Mouse (Mus musculus): ENCODE data around the gene Klf8.
"Not testable (repeated sequence)": the region's sequence is repeated elsewhere in the genome, so short reads cannot be mapped to it uniquely, and the experiment has no call there.

The Klf8 gene

DNA sequence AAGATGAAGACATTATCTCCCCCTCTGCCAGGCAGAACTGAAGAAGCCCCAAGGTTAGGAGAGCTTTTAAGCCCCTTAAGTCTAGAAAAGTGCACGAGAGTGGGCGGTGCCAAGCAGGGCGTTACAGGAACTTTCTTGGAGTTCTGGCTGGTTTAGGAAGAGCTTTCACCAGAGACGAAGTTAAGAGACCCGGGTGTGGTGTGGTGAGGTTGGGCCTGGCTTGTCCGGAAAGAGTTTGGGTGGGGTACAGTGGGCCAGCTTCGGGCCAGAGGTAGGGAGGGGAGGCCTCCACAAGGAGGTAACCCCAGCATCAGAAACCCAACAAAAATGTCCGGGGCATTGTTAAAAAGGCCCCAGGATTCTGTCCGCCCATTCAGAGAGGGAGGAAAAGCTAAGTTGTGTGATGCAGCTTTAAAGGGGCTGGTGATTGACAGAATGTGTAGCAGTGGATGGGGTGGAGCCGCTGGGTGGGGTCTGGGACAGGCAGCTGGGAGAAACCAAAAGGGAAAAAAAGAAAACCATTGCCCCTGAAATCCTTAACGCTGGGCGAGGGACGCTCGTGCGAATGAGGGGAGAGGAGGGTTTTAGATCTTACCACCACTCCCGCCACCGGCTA lies at the start of gene Klf8:
Gene Klf8 (plus strand): TSS at position 163 of the 616 bp plus-strand sequence.
- peak; percentile 1 to 35 for DNase-seq

DNA sequence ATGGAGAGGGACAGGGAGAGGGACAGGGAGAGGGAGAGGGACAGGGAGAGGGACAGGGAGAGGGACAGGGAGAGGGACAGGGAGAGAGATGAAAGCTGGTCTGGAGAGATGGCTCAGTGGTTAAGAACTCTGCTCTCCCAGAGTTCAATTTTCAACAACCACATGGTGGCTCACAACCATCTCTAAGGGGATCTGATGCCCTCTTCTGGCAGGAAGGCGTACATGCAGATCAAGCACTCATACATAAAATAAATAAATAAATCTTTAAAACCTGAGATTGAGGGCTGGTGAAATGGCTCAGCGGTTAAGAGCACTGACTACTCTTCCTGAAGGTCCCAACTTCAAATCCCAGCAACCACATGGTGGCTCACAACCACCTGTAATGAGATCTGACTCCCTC lies 38.1 kb upstream of the Klf8 start:
- DNase-seq = peak in 1 of 2 experiments; percentile 7

DNA sequence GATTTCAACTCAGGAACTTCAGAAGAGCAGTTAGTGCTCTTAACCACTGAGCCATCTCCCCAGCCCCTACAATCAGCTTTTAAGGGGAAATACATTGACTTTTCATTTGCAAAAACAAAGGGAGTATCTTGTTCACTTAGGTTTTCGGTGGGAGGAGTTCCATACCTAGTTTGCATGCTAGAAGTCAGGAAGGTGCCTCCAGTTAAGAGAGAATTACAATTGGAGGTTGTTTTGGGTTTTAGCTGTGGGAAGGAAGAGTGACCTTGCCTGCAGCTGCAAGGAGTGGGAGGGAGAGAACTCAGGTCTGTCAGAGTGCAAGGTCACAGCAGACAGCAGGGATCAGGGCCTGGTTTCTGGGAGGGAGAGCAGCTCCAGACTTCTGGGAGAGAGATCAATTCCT lies 26.2 kb upstream of the Klf8 start:
- DNase-seq = no peak

DNA sequence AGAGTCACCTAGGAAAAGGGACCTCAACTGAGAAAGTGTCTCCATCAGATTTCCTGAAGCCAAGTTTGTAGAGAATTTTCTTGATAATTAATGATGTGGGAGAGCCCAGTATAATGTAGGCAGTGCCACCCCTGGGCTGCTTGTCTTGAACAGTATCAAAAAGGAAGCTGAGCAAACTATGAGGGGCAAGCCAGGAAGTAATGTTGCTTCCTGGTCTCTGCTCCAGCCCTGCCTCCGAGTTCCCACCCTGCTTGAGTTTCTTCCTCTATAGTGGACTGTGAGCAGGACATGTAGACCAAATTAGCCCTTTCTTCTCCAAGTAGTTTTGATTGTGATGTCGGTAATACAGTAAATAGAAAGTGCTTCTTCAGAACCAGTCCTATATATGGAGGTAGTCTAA lies 6.0 kb upstream of the Klf8 start:
- no peak for DNase-seq

DNA sequence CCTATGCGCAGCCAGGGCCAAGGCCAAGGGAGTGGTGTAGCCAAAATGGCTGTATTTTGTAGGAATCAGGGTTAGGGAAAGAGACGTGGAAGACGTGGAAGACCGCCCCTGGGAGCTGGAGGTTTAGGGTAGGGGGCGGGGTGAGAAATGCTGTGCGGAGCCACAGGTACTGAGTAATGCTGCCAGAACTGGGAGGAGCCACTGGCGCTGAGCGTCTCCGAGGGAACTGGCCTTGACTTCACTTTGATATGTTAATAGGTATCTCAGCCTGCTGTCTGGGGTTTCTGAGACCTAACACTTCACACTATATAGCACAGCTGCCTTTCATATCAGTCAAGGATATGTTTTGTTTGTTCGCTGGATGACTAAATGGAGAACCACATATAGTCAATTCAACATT lies 4.0 kb upstream of the Klf8 start:
- no peak for DNase-seq

DNA sequence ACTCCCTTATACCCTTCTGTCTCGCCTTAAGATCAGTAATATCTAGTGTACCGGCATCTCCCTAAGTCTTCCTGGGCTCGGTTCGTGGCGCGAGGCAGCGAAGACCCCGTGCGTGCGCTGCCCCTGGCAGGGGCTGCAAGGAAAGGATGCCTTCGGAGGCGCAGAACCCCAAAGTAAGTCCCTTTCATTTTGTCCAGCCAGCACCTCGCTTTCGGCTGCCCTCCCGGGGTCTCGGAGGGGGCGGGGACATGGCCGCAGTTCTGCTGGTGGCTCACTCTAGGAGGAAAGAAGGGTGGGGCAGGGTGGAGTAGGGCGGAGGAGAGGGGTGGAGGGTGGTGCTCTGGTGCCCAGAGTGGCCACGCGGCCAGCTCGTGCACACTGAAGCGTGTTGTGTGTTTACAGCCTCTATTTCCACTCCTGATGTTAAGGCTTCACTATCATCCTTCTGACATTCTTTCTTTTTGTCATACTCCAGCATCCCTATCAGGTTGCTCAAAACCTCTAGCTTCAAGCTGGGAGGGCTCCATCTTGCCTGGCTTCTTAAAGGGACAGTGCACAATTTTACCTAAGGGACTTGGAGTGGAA lies 746 bp downstream of the Klf8 start:
- DNase-seq = peak; percentile 2 to 42

DNA sequence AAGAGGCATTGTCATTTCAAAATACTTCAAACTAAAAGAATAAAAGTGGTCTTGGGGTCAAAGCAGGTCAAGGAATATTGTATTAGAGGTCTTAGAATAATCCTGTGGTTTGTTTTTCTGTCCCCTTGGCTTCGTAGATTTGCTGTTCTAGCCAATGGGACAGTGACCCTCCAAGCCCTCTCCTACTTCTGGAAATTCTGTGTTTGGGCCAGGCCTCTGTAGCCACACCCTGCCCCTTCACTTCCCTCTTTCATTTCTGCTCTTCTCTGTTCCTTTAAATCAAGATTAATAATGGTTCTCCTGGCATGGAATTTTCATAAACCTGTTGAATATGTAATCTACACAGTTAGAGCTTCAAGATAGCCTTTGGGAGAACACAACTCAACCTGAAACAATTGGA lies 17.0 kb downstream of the Klf8 start:
- no peak for DNase-seq

DNA sequence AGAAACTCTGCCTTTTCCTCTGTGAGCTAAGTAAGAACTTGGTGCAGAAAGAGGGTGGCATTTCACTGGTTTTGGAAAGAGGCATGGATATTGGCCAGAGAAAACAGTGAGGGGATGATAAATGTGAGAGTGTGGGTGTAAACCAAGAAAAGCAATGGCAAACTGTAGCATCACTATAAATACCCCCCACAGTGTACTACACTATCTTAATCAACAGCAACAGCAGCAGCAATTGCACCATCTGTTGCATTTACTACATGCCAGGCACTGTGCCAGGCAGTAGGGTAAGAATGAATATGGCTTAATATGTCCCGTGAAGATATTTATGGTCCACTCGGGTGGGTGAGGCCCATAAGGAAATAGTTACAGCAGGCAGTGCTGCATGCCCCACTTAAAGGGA lies 18.2 kb downstream of the Klf8 start:
- no peak for DNase-seq

DNA sequence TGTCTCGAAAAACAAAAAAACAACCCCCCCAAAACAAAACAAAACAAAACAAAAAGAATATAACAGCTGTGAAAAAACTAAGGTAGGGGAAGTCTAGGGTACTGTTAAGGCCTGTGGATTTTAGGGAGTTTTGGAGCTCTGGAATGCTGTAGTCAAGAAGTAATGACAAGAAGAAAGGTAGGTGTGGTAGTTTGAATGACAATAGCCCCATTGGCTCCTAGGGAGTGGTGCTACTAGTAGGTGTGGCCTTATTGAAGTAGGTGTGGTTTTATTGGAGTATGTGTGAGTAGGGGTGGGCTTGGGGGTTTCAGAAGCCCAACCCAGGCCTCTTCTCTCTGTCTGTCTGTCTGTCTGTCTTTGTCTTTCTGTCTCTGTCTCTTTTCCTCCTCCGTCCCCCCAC lies 44.9 kb downstream of the Klf8 start:
- no peak for DNase-seq

DNA sequence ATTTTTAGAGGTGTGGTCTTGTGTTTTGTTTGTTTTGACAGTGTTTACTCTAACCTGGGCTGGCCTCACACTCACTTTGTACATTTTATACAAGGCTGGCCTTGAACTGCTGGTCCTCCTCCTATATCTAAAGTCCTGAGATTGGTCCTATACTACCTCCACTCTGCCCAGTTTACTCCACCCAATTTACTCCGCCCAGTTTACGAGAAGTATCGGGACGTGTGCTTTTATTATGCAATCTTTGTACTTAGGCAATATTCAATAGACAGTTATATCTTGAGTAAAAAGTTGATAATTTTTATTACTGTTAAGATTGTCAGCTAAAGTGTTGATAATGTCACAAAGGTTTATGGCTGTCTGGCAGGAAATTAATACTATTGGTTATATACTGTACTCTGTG lies 74.1 kb downstream of the Klf8 start:
- no peak for DNase-seq

DNA sequence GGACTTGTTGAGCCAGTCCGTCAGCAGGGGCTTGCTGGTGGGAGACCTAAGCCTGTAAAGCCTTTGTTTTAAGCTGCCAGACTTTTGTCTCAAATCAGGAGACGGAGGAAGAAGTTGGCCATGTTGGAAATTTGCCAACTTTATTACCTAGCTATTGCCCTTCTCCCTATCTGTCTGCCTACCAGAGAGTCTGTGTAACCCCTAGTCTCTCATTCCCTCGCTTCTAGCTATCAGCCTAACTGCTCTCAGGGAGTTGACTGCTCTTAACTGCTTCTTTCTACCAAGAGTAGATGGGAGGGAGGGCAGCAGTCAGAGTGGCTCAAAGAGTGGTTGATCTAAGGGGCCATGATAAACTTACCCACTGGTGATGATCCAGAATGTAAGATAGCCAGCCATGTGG lies 85.8 kb downstream of the Klf8 start:
- no peak for DNase-seq

DNA sequence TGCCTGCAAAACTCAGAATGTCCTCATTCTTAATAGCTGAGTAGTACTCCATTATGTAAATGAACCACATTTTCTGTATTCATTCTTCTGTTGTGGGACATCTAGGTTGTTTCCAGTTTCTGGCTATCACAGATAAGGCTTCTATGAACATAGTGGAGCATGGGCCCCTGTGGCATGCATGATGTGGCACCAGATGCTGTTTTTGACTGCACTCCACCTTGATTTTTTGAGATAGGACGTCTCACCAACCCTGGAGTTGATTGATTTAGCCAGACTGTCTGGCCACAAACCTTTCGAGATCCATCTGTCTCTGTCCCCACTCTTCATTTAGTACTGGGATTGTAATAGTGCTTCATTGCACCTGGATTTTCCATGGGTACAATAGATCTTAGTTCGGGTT lies 96.9 kb downstream of the Klf8 start:
- not testable (repeated sequence) for DNase-seq

DNA sequence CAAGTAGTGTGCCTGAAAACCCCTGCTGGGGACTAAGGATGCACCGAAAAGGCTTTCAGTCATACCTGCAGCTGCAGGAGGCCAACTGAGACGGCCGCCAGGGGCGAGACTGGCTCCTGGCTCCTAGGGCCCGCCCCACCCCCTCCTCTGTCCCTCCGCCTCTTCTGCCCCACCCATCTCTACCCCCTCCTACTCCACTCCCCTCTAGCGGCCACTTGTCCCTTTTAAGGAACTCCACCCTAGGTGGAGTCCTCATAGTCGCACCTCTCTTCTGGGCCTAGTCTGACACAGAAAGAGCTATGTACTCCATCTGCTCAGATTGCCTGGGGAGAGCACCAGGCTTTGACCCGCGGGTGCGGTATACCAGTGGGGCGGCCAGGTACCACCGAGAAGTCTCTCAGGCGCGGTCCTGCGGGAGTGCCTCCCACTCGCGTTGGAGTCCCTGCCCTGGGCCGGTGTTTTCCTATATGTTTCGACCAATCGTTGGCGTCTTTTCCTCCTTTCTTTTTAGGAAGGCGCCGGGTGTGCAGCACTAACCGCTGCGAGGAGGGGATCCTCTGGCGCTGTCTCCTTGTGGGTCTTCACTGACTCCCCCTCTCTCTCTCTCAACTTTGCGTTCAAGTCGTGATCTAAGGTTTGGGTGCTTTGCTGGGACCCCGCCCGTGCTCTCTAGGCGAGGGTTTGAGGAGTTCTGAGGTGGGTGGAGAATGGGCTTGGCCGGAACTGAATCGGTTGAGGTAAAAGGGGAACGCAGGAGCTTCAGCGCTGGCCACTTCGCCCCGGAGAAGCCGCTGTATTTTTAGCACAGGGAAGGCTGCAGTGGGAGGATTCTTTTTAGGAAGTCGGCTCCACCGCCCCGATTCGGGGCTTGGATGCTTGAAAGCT lies 122.3 kb downstream of the Klf8 start:
- peak; percentile 25 to 63 for DNase-seq

DNA sequence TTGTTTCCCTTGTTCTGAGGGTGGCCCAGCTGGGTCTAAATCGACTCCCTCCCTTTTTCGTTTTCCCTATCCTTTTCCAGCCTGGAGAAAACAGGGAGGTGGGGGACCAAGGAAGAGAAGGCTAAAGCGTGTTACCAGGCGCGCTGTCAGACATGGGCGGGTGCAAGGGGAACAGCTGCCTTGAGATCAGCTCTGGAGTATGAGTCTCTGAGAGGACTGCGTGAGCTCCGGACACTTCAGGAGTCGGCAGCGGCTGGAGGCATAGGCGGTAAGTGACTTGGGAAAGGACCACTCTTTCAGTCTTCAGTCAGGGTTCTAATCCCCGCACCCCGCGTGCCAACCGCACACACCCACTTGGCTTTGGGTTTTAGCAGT lies 122.9 kb downstream of the Klf8 start:
- DNase-seq = no peak

DNA sequence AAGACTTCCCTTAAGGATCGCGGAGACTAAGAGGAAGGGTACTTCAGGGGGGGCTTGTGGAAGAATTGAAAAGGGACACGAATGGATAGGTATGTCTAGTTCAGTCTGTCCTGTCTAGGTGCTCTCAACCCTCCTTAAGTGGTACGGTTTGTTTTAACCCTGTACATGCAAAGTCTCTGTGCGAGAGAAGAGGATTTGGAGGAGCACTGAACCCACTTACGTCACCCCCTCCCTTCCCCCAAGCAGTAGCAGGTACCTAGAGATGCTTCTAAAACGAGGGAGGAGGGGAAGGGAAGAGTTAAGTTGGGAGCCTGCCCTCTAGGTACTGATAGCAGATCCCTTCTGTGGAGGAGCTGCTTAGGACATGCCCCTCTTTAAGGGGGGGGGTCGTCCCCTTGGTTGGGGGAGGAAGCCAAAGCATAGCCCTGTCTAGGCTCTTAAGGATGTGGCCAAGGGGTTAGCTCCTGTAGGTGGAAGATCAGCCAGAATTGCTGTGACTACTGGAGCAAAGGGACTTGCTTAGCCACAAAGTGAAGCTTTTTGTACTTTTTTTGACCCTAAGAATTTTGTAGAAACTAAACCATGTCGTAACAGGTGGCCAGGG lies 123.5 kb downstream of the Klf8 start:
- DNase-seq = no peak

DNA sequence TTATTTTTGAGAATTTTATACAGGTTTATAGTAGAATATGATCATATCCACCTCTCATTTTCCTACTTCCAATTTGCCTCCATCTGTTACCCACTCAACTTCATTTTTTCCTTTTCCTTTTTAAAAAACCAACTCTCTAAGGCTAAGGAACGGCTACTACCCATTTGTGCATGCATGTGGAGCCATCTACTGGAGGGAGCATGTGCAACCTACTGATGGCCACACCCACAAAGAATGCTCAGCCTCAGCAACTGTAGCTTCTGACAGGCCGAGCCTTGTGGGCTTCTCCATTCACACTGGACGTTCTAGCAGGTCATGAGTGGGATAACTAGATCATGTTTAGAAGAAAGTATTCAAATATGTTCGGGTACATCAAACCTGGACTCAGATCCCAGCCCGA lies 129.5 kb downstream of the Klf8 start:
- peak; percentile 54 to 60 for DNase-seq

DNA sequence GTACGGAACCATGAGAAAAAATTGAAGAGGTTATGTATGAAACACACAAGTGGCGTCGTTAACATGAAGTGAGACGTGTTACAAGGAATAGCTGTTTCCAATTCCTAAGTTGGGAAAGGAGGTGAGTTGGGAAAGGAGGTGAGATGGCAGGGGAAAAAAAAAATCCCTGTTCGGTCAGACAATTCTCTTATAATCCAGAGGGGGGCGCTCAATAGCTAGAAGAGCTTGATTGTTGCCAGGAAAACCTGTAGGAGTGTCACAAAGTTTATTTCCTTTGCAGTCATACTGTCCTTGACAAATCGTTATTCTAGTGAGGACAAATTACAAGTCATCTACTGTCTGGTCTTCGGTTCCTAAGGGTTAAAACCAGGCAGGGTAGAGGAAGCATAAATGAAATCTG lies 132.5 kb downstream of the Klf8 start:
- no peak for DNase-seq

DNA sequence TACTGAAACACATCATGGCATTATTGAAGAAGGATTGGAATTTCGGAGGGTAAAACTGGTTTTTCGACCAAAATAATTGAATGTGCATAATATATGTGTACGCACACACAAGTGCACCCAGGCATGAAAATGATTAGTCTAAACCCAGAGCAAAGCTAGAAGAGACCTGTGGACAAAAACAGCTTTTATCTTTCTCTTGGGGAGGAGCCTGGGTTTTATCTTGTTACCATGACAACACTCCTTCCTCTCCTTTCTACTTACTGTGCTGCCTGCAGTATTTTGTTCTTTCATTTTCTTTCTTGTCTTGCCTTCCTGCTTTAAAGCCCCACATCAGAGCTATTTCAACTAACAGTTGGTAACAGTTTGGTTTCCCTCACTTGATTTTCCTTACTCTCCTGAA lies 137.8 kb downstream of the Klf8 start:
- no peak for DNase-seq

DNA sequence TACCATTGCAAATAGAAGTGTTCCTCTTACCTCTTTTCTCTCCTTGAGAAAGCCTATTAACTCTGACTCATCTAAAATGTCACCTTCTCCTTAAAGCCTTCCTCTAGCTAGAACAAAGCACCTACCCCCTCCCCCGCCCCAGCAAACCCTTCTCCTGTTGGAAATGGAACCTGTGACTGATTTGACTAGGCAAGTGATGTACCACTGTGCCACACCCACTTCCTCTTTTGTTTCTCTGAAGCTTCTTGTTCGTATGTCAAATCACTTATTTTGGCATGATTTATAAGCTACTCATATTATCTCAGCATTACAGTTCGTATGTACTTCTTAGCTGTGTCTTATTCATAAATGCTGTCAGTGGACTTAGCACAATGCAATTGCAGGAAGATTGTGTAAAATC lies 144.5 kb downstream of the Klf8 start:
- no peak for DNase-seq

DNA sequence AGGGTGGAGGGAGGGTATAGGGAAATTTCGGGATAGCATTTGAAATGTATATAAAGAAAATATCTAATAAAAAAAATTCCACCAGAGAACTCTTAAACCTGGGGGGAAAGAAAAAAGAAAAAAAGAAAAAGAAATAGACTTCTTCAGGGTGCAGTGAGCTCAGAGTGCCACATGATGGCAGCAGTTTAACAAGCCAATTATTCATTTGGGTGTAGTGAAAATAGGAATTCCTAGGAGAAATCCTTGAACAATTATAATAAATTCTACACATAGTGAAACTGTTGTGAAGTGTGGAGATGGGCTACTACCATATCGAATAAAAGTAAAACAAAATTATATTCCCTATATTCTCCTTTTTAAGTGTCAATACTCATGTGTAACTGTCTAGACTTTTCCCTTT lies 152.0 kb downstream of the Klf8 start:
- DNase-seq = peak in 1 of 2 experiments; percentile 10

DNA sequence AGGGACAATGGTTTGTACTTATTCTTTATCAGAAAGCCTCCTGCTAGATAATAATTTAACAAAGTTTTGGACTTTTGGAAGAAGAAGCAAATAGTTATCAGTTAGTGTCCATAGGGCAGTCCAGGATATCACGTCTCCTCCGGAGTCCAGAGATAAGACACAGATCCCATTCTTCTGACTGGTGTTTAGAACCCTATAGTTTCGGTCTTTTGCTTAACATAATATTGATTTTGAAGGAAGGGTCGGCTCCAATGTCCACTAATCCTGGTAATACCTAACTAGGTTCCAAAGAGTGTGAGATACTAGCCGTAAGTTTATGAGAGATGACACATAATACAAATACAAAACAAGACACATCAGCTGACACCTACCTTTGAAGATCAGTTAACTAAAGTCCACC lies 179.8 kb downstream of the Klf8 start:
- no peak for DNase-seq

DNA sequence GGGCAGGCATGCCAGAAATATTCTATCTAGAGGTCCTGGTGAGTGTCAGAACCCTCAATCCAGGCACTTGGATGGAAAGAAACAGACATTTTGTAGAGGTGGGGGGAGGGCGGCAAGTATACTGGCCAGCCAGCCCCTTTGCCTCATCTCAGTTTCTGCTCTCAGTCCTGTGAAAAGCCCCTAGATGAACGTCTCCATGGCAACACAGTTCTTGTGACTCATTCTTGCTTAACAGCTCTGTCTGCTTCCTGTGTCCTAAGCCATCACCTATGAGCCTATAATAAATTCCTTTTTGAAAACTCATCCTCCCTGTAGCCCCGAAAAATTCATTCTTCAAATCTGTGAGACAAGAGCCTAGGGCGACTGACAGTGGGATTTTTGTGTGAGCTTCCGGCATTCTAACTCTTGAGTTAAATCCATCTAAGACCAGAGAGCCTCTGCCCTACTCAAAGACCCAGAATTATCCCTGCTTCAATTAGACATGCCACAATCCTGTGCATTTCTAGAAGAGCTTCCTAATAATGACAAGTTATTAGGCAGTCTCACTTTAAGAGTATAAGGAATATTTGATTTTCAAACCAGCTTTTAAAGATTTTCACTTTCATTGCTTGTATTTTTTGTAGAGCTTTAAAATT lies 196.5 kb downstream of the Klf8 start:
- DNase-seq = no peak

DNA sequence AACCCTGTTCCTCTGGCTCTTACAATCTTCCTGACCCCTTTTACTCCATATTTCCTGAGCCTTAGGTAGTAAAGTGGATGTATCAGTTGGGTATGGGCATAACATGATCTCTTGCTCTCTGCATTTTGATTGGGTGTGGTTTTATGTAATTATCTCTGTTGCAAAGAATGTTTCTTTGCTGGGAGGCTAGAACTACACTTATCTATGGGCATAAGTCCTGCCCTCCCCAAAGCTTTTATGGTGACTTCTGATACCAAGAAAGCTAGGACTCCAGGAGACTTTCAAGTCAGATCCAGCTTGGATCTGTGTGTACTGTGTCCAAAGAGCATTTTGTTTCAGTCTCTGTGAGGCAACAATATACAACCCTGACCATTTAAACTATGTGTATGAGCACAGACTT lies 202.3 kb downstream of the Klf8 start:
- DNase-seq = no peak
